Mouse (Mus musculus): Measurements from ENCODE around the gene Ppp1r1b. TPM values are rescaled to one million over a fixed set of nuclear protein-coding genes. Genes with fewer than 3 reads are reported as not detected.

Ppp1r1b gene
- total and polyA plus RNA-seq, 3 experiments: 2.6 to 16.2 (median 5.3) TPM

- WGBS: 4% methylated on average over 15 of the region's 15 CpGs
- H3K27me3 ChIP-seq (ENCODE audit: control insufficient read depth, insufficient read depth, low read length): peaks cover 26% of the 10 kb centered on the region
- H3K9ac ChIP-seq (ENCODE audit: low read depth, low read length): no peak overlapping the region
- H3K79me2 ChIP-seq (replicated peaks; ENCODE audit: control insufficient read depth, insufficient read depth, low read length): no peaks in the 10 kb centered on the region
- no peaks in the 10 kb centered on the region for H3K4me1 ChIP-seq (ENCODE audit: control insufficient read depth, insufficient read depth, low read length)
- no peak overlapping the region for H3K4me3 ChIP-seq
- H3K27ac ChIP-seq: no peak overlapping the region
- DNase-seq: no peak
- no peaks in the 10 kb centered on the region for H3K36me3 ChIP-seq (ENCODE audit: control insufficient read depth, insufficient read depth, low read length)
- intact Hi-C loops (cut with DNase I): no loop called here
- TF ChIP-seq EP300 (IDR thresholded peaks at IDR 0.05; ENCODE audit: insufficient read depth, low read depth, low read length) (no peak), POLR2A (IDR thresholded peaks at IDR 0.05; ENCODE audit: insufficient read depth, low read depth, low read length) (no peak), CTCF (IDR thresholded peaks at IDR 0.05) (no peak)
Measured at GRCm38 (mm10) chr11:98319120-98319519, 29.1 kb upstream of the Ppp1r1b start.

GRCm38 (mm10) chr11:98319544-98319943, 28.7 kb upstream of the Ppp1r1b start:
- DNase-seq: no peak
- Histone ChIP-seq H3K4me1 (ENCODE audit: control insufficient read depth, insufficient read depth, low read length) (no peaks in the 10 kb centered on the region), H3K36me3 (ENCODE audit: control insufficient read depth, insufficient read depth, low read length) (no peaks in the 10 kb centered on the region), H3K79me2 (replicated peaks; ENCODE audit: control insufficient read depth, insufficient read depth, low read length) (no peaks in the 10 kb centered on the region), H3K4me3 (no peak overlapping the region), H3K27me3 (ENCODE audit: control insufficient read depth, insufficient read depth, low read length) (peaks cover 28% of the 10 kb centered on the region), H3K9ac (ENCODE audit: low read depth, low read length) (no peak overlapping the region), H3K27ac (no peak overlapping the region)
- TF ChIP-seq POLR2A (IDR thresholded peaks at IDR 0.05; ENCODE audit: insufficient read depth, low read depth, low read length): no peak
- TF ChIP-seq EP300 (IDR thresholded peaks at IDR 0.05; ENCODE audit: insufficient read depth, low read depth, low read length): no peak
- no peak for TF ChIP-seq CTCF (IDR thresholded peaks at IDR 0.05)
- WGBS: 22% methylated on average over 4 of the region's 4 CpGs
- intact Hi-C loops (cut with DNase I): no loop called here

GRCm38 (mm10) chr11:98319944-98320343, 28.3 kb upstream of the Ppp1r1b start:
- 15% methylated on average over 2 of the region's 2 CpGs for WGBS

GRCm38 (mm10) chr11:98320381-98320780, 27.8 kb upstream of the Ppp1r1b start:
- TF ChIP-seq POLR2A (IDR thresholded peaks at IDR 0.05; ENCODE audit: insufficient read depth, low read depth, low read length) (no peak), CTCF (IDR thresholded peaks at IDR 0.05) (no peak), EP300 (IDR thresholded peaks at IDR 0.05; ENCODE audit: insufficient read depth, low read depth, low read length) (no peak)
- Histone ChIP-seq H3K36me3 (ENCODE audit: control insufficient read depth, insufficient read depth, low read length) (no peaks in the 10 kb centered on the region), H3K4me1 (ENCODE audit: control insufficient read depth, insufficient read depth, low read length) (no peaks in the 10 kb centered on the region), H3K27ac (no peak overlapping the region), H3K27me3 (ENCODE audit: control insufficient read depth, insufficient read depth, low read length) (peaks cover 28% of the 10 kb centered on the region), H3K79me2 (replicated peaks; ENCODE audit: control insufficient read depth, insufficient read depth, low read length) (no peaks in the 10 kb centered on the region), H3K9ac (ENCODE audit: low read depth, low read length) (no peak overlapping the region), H3K4me3 (no peak overlapping the region)
- 16% methylated on average over 12 of the region's 12 CpGs for WGBS
- intact Hi-C loops (cut with DNase I): no loop called here
- DNase-seq: no peak

More at GRCm38 (mm10) chr11:98319944-98320343, 28.3 kb upstream of the Ppp1r1b start:
- H3K9ac ChIP-seq (ENCODE audit: low read depth, low read length): no peak overlapping the region
- DNase-seq: no peak
- no peaks in the 10 kb centered on the region for H3K79me2 ChIP-seq (replicated peaks; ENCODE audit: control insufficient read depth, insufficient read depth, low read length)
- TF ChIP-seq EP300 (IDR thresholded peaks at IDR 0.05; ENCODE audit: insufficient read depth, low read depth, low read length) (no peak), POLR2A (IDR thresholded peaks at IDR 0.05; ENCODE audit: insufficient read depth, low read depth, low read length) (no peak), CTCF (IDR thresholded peaks at IDR 0.05) (no peak)
- H3K27me3 ChIP-seq (ENCODE audit: control insufficient read depth, insufficient read depth, low read length): peaks cover 28% of the 10 kb centered on the region
- intact Hi-C loops (cut with DNase I): no loop called here
- H3K4me3 ChIP-seq: no peak overlapping the region
- no peaks in the 10 kb centered on the region for H3K36me3 ChIP-seq (ENCODE audit: control insufficient read depth, insufficient read depth, low read length)
- no peaks in the 10 kb centered on the region for H3K4me1 ChIP-seq (ENCODE audit: control insufficient read depth, insufficient read depth, low read length)
- H3K27ac ChIP-seq: no peak overlapping the region

- intact Hi-C loops (cut with DNase I): no loop called here
- no peak overlapping the region for H3K9ac ChIP-seq (ENCODE audit: low read depth, low read length)
- no peak overlapping the region for H3K4me3 ChIP-seq
- H3K27me3 ChIP-seq (ENCODE audit: control insufficient read depth, insufficient read depth, low read length): peaks cover 31% of the 10 kb centered on the region
- no peak overlapping the region for H3K27ac ChIP-seq
- WGBS: 2% methylated on average over 30 of the region's 30 CpGs
- no peaks in the 10 kb centered on the region for H3K4me1 ChIP-seq (ENCODE audit: control insufficient read depth, insufficient read depth, low read length)
- TF ChIP-seq CTCF (IDR thresholded peaks at IDR 0.05) (no peak), EP300 (IDR thresholded peaks at IDR 0.05; ENCODE audit: insufficient read depth, low read depth, low read length) (no peak), POLR2A (IDR thresholded peaks at IDR 0.05; ENCODE audit: insufficient read depth, low read depth, low read length) (no peak)
- no peak for DNase-seq
- H3K79me2 ChIP-seq (replicated peaks; ENCODE audit: control insufficient read depth, insufficient read depth, low read length): no peaks in the 10 kb centered on the region
- H3K36me3 ChIP-seq (ENCODE audit: control insufficient read depth, insufficient read depth, low read length): no peaks in the 10 kb centered on the region
Measured at GRCm38 (mm10) chr11:98320806-98321676, 27.2 kb upstream of the Ppp1r1b start.

GRCm38 (mm10) chr11:98321677-98322003, 26.6 kb upstream of the Ppp1r1b start:
- Histone ChIP-seq H3K9ac (ENCODE audit: low read depth, low read length) (no peak overlapping the region), H3K79me2 (replicated peaks; ENCODE audit: control insufficient read depth, insufficient read depth, low read length) (no peaks in the 10 kb centered on the region), H3K27me3 (ENCODE audit: control insufficient read depth, insufficient read depth, low read length) (peaks cover 31% of the 10 kb centered on the region), H3K4me1 (ENCODE audit: control insufficient read depth, insufficient read depth, low read length) (no peaks in the 10 kb centered on the region), H3K27ac (no peak overlapping the region), H3K36me3 (ENCODE audit: control insufficient read depth, insufficient read depth, low read length) (no peaks in the 10 kb centered on the region), H3K4me3 (no peak overlapping the region)
- no peak for DNase-seq
- WGBS: 12% methylated on average over 5 of the region's 5 CpGs
- intact Hi-C loops (cut with DNase I): no loop called here
- TF ChIP-seq POLR2A (IDR thresholded peaks at IDR 0.05; ENCODE audit: insufficient read depth, low read depth, low read length): no peak
- TF ChIP-seq EP300 (IDR thresholded peaks at IDR 0.05; ENCODE audit: insufficient read depth, low read depth, low read length): no peak
- TF ChIP-seq CTCF (IDR thresholded peaks at IDR 0.05): no peak

Data from heart, adult 2 months (tissue).